Mouse (Mus musculus): Measurements from ENCODE around the gene Nanog.
"Not testable (repeated sequence)": the region's sequence is repeated elsewhere in the genome, so short reads cannot be mapped to it uniquely, and the experiment has no call there.

Gene Nanog

GRCm38 (mm10) chr6:122690082-122690481, 17.2 kb upstream of the Nanog start:
- TF ChIP-seq NANOG (IDR thresholded peaks at IDR 0.05; ENCODE audit: borderline replicate concordance, low read length) (no peak), POU5F1 (IDR thresholded peaks at IDR 0.05; ENCODE audit: borderline replicate concordance, low read length) (no peak), CTCF (conservative IDR thresholded peaks at IDR 0.05; ENCODE audit: low read length) (no peak)

GRCm38 (mm10) chr6:122695398-122695797, 11.9 kb upstream of the Nanog start:
- Histone ChIP-seq H3K4me3 (replicated peaks; ENCODE audit: low read length) (peak overlapping the region; percentile 51; the same call in 1 of the 2 replicates), H3K27me3 (ENCODE audit: insufficient read depth, low read length) (no peaks in the 10 kb centered on the region), H3K9me3 (ENCODE audit: low read length) (peaks cover 4% of the 10 kb centered on the region; the same call in 1 of the 2 replicates), H3K36me3 (ENCODE audit: insufficient read depth, low read length) (no peaks in the 10 kb centered on the region), H3K4me1 (replicated peaks; ENCODE audit: low read depth, low read length) (peaks cover 53% of the 10 kb centered on the region)
- TF ChIP-seq NANOG (IDR thresholded peaks at IDR 0.05; ENCODE audit: borderline replicate concordance, low read length) (no peak), POU5F1 (IDR thresholded peaks at IDR 0.05; ENCODE audit: borderline replicate concordance, low read length) (no peak), CTCF (conservative IDR thresholded peaks at IDR 0.05; ENCODE audit: low read length) (no peak)

More at GRCm38 (mm10) chr6:122690082-122690481, 17.2 kb upstream of the Nanog start:
- H3K4me1 ChIP-seq (replicated peaks; ENCODE audit: low read depth, low read length), result peaks cover 87% of the 10 kb centered on the region
- H3K36me3 ChIP-seq (ENCODE audit: insufficient read depth, low read length), result no peaks in the 10 kb centered on the region
- H3K9me3 ChIP-seq (ENCODE audit: low read length), result no peaks in the 10 kb centered on the region
- H3K4me3 ChIP-seq (replicated peaks; ENCODE audit: low read length), result no peak overlapping the region
- H3K27me3 ChIP-seq (ENCODE audit: insufficient read depth, low read length), result no peaks in the 10 kb centered on the region

- H3K4me3 ChIP-seq (replicated peaks; ENCODE audit: low read length); H3K27me3 ChIP-seq (ENCODE audit: insufficient read depth, low read length); H3K9me3 ChIP-seq (ENCODE audit: low read length); H3K36me3 ChIP-seq (ENCODE audit: insufficient read depth, low read length): not testable (repeated sequence)
- peak; percentile 37 for TF ChIP-seq CTCF (conservative IDR thresholded peaks at IDR 0.05; ENCODE audit: low read length)
- H3K4me1 ChIP-seq (replicated peaks; ENCODE audit: low read depth, low read length), result peaks cover 44% of the 10 kb centered on the region
Measured at GRCm38 (mm10) chr6:122699628-122700027, 7.7 kb upstream of the Nanog start.

- Histone ChIP-seq H3K9me3 (ENCODE audit: low read length) (peaks cover 4% of the 10 kb centered on the region; the same call in 1 of the 2 replicates), H3K27me3 (ENCODE audit: insufficient read depth, low read length) (no peaks in the 10 kb centered on the region), H3K4me3 (replicated peaks; ENCODE audit: low read length) (peak overlapping the region; percentile 50), H3K4me1 (replicated peaks; ENCODE audit: low read depth, low read length) (peaks cover 48% of the 10 kb centered on the region), H3K36me3 (ENCODE audit: insufficient read depth, low read length) (no peaks in the 10 kb centered on the region)
- TF ChIP-seq POU5F1 (IDR thresholded peaks at IDR 0.05; ENCODE audit: borderline replicate concordance, low read length) (no peak), NANOG (IDR thresholded peaks at IDR 0.05; ENCODE audit: borderline replicate concordance, low read length) (no peak), CTCF (conservative IDR thresholded peaks at IDR 0.05; ENCODE audit: low read length) (no peak)
Measured at GRCm38 (mm10) chr6:122701816-122702215, 5.5 kb upstream of the Nanog start.

- no peaks in the 10 kb centered on the region for H3K36me3 ChIP-seq (ENCODE audit: insufficient read depth, low read length)
- peaks cover 48% of the 10 kb centered on the region for H3K4me1 ChIP-seq (replicated peaks; ENCODE audit: low read depth, low read length)
- peaks cover 2% of the 10 kb centered on the region; the same call in 1 of the 2 replicates for H3K9me3 ChIP-seq (ENCODE audit: low read length)
- TF ChIP-seq POU5F1 (IDR thresholded peaks at IDR 0.05; ENCODE audit: borderline replicate concordance, low read length) (no peak), CTCF (conservative IDR thresholded peaks at IDR 0.05; ENCODE audit: low read length) (no peak), NANOG (IDR thresholded peaks at IDR 0.05; ENCODE audit: borderline replicate concordance, low read length) (peak; percentile 70)
- H3K27me3 ChIP-seq (ENCODE audit: insufficient read depth, low read length), result no peaks in the 10 kb centered on the region
- peak overlapping the region; percentile 50 for H3K4me3 ChIP-seq (replicated peaks; ENCODE audit: low read length)
Measured at GRCm38 (mm10) chr6:122702480-122703124, 4.7 kb upstream of the Nanog start.

GRCm38 (mm10) chr6:122703251-122703650, 4.0 kb upstream of the Nanog start:
- no peaks in the 10 kb centered on the region for H3K27me3 ChIP-seq (ENCODE audit: insufficient read depth, low read length)
- no peaks in the 10 kb centered on the region for H3K36me3 ChIP-seq (ENCODE audit: insufficient read depth, low read length)
- peaks cover 48% of the 10 kb centered on the region for H3K4me1 ChIP-seq (replicated peaks; ENCODE audit: low read depth, low read length)
- H3K9me3 ChIP-seq (ENCODE audit: low read length), result no peaks in the 10 kb centered on the region
- H3K4me3 ChIP-seq (replicated peaks; ENCODE audit: low read length), result peak overlapping the region; percentile 50
- TF ChIP-seq NANOG (IDR thresholded peaks at IDR 0.05; ENCODE audit: borderline replicate concordance, low read length) (no peak), POU5F1 (IDR thresholded peaks at IDR 0.05; ENCODE audit: borderline replicate concordance, low read length) (no peak), CTCF (conservative IDR thresholded peaks at IDR 0.05; ENCODE audit: low read length) (no peak)

- Histone ChIP-seq H3K27me3 (ENCODE audit: insufficient read depth, low read length) (no peaks in the 10 kb centered on the region), H3K4me1 (replicated peaks; ENCODE audit: low read depth, low read length) (peaks cover 48% of the 10 kb centered on the region), H3K4me3 (replicated peaks; ENCODE audit: low read length) (peak overlapping the region; percentile 50), H3K36me3 (ENCODE audit: insufficient read depth, low read length) (peaks cover 1% of the 10 kb centered on the region), H3K9me3 (ENCODE audit: low read length) (no peaks in the 10 kb centered on the region)
- TF ChIP-seq CTCF (conservative IDR thresholded peaks at IDR 0.05; ENCODE audit: low read length) (no peak), NANOG (IDR thresholded peaks at IDR 0.05; ENCODE audit: borderline replicate concordance, low read length) (no peak)
Measured at GRCm38 (mm10) chr6:122703706-122704105, 3.6 kb upstream of the Nanog start.

- H3K36me3 ChIP-seq (ENCODE audit: insufficient read depth, low read length), result peaks cover 21% of the 10 kb centered on the region
- TF ChIP-seq POU5F1 (IDR thresholded peaks at IDR 0.05; ENCODE audit: borderline replicate concordance, low read length) (no peak), NANOG (IDR thresholded peaks at IDR 0.05; ENCODE audit: borderline replicate concordance, low read length) (no peak), CTCF (conservative IDR thresholded peaks at IDR 0.05; ENCODE audit: low read length) (no peak)
- H3K9me3 ChIP-seq (ENCODE audit: low read length), result no peaks in the 10 kb centered on the region
- H3K4me3 ChIP-seq (replicated peaks; ENCODE audit: low read length), result peak overlapping the region; percentile 87
- H3K27me3 ChIP-seq (ENCODE audit: insufficient read depth, low read length), result no peaks in the 10 kb centered on the region
- peaks cover 42% of the 10 kb centered on the region for H3K4me1 ChIP-seq (replicated peaks; ENCODE audit: low read depth, low read length)
Measured at GRCm38 (mm10) chr6:122706337-122706840, 900 bp upstream of the Nanog start.

- Histone ChIP-seq H3K4me1 (replicated peaks; ENCODE audit: low read depth, low read length) (peaks cover 49% of the 10 kb centered on the region), H3K27me3 (ENCODE audit: insufficient read depth, low read length) (no peaks in the 10 kb centered on the region), H3K36me3 (ENCODE audit: insufficient read depth, low read length) (peaks cover 45% of the 10 kb centered on the region), H3K4me3 (replicated peaks; ENCODE audit: low read length) (peak overlapping the region; percentile 87), H3K9me3 (ENCODE audit: low read length) (no peaks in the 10 kb centered on the region)
- TF ChIP-seq NANOG (IDR thresholded peaks at IDR 0.05; ENCODE audit: borderline replicate concordance, low read length) (no peak), POU5F1 (IDR thresholded peaks at IDR 0.05; ENCODE audit: borderline replicate concordance, low read length) (no peak), CTCF (conservative IDR thresholded peaks at IDR 0.05; ENCODE audit: low read length) (no peak)
Measured at GRCm38 (mm10) chr6:122708826-122709225, 1.5 kb downstream of the Nanog start.
